Mouse (Mus musculus): ENCODE data around the gene Tubb4b.

DNA sequence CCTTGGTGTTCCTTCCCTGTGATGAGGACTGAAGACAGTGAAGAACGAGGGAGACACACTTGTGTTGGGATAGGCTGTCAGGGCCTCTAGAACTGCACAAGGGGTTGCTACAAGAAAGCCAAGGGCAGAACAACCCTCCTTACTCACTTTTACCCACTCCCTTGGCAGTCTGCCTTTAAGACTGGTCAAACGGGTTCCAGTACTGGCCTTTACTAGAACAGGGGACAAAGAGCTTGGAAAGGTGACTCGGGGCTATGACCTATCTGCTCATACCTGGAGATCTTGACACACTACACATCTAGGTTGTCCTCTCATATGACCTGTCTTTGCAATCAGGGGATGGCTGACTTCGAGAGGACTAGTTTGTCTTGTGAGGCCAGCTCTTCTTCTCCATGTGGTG is 13.0 kb upstream of the Tubb4b start:
- TF ChIP-seq EP300 (IDR thresholded peaks at IDR 0.05; ENCODE audit: insufficient read depth, low read depth, low read length) (no peak), CTCF (IDR thresholded peaks at IDR 0.05; ENCODE audit: low read depth, low read length) (no peak)

Data from ES-Bruce4 (cell line).